Mouse (Mus musculus): ENCODE measurements around the gene Eef1akmt2.

The Eef1akmt2 gene

DNA sequence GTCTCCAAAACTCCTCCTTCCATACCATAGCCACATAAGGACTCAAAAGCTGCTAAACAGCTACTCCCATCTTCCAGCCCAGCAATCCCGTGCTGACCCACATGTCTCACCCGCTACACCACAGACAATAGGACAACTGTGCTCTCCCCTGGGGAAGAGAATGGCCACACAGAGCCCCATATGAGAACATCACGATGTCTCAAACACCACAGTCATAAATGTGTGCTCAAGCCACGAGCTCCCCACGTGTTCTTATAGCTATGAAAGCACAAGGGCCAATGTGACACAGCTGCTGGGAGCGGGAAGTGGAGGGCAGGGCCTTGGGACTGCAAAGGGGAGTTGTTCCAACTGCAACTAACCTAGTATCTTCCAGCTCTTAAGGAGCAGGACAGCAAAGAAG lies 59.0 kb downstream of the Eef1akmt2 start:
- in situ Hi-C loops (cut with MseI, MboI): no loop called here

- in situ Hi-C loops (cut with MseI, MboI): no loop called here
Measured at GRCm38 (mm10) chr7:132790447-132791219, 61.8 kb downstream of the Eef1akmt2 start.

DNA sequence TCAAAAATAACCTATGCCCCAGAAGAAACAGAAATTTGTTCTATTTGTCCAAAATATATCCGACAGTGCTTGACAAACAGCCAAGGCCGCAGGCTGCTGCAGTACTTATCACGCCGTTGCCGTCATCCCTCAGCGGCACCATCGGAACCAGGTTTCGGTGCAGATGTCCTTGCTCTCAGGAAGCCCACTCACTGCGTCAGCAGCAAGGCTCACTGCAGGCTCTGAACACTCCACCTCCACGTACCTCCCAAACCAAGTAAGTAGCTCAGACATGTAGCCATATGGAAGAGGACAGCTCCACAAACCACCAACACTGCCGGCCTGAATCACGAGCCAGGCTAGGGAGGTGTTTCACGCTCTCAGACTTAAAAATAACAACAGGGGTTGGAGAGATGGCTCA lies 63.6 kb downstream of the Eef1akmt2 start:
- in situ Hi-C loops (cut with MseI, MboI): no loop called here

DNA sequence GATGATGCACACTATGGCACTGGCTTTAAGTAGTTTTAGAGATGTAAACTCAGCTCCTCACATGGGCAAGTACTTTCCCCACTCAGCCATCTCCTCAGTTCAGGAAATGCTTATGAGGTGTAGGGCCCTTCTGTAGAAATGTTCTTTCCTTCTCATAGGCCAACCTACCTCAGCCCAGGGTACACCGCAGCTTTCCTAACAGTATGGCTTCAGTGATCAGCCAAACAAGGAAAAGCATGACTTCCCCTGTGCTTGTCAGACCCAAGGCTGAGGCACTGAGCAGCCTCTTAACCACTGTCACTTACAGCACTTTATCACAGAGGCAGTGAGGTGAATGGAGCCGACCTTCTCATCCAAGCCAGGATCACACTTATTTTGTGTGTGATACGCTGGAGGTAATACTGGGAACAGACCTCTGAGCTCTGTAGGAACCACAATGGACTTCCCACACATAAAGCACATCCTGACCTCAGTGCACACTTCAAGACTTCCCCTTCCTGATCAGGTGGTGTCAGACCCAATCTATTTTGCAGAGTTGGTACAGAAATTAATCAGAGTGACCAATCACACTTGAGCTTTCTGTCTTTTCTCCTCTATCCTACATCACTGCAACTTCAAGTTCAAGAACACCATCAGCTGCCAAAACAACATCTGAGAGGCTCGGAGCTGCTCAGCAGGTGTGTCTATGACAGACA lies 64.8 kb downstream of the Eef1akmt2 start:
- in situ Hi-C loops (cut with MseI, MboI): no loop called here

GRCm38 (mm10) chr7:132787022-132787421 lies 65.5 kb downstream of the Eef1akmt2 start:
- in situ Hi-C loops (cut with MseI, MboI): no loop called here

DNA sequence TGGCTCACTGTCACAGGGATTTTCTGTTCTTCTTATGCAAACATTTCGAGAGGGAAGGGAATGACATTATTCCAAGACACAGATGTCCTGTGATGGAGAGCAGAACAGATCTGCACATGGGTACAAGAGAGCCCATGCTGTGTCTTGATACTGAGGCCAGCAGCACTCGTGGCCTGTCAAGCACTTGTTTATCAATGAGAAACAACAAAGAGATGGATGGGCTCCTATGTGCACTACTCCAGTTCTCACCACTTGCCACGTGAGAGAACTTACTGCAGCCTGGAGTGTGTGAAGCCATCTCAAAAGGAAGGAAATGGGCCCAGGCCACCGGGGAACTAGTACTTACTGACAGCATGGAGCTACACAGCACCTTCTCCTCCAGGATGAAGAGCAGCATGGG lies 66.0 kb downstream of the Eef1akmt2 start:
- in situ Hi-C loops (cut with MseI, MboI): no loop called here

- in situ Hi-C loops (cut with MseI, MboI): no loop called here
Measured at GRCm38 (mm10) chr7:132786011-132786410, 66.5 kb downstream of the Eef1akmt2 start.

DNA sequence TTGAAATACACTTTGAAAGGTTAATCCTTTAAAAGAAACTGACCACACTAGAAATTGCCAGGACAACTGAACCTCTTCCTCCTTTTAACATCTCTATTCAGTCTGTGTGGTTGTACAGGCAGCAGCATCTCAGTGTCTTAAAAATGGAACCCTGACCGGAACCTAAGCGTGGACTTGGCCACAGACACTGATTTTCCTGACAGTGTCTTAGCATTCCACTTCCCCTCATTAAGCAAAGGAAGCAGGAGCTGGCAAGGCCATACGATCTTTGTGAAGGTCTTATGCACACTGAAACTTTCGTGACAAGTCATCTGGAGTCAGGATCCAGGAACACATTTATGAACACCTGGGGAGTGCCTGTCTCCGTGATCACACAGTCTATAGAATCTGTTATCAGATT lies 68.4 kb downstream of the Eef1akmt2 start:
- in situ Hi-C loops (cut with MseI, MboI): no loop called here

- in situ Hi-C loops (cut with MseI, MboI): no loop called here
Measured at GRCm38 (mm10) chr7:132781850-132782249, 70.6 kb downstream of the Eef1akmt2 start.

DNA sequence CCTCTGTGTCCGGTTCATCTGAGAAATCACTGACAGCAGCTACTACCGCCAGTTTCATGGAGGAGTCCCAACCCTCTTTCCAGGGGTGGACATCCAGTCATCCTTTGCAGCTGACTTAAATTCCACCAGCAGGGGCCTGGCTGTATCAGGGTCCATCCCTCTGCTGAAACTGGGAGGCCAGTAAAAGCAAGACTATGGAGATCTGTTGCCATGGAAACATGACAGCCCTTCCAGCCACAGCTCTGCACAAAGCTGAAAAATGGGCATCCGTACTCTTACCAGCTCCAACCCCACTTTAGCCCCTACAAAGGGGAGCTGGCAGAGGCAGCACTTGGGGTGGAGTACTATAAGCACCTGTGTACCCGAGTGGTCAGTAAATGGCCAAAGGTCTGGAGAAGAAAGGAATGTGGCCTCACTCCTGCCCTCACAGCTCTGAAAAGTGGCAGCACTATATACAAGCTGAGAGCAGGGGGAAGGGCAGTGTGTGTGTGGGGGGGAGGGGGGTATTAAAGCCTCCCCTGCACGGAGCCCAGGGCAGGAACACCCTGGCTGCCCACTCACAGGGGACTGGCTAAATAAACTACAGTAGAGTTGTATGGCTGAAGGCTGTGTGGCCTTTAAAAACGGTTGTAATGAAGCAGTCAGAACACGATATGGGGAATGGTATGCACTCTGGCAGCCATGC lies 71.2 kb downstream of the Eef1akmt2 start:
- in situ Hi-C loops (cut with MseI, MboI): no loop called here

DNA sequence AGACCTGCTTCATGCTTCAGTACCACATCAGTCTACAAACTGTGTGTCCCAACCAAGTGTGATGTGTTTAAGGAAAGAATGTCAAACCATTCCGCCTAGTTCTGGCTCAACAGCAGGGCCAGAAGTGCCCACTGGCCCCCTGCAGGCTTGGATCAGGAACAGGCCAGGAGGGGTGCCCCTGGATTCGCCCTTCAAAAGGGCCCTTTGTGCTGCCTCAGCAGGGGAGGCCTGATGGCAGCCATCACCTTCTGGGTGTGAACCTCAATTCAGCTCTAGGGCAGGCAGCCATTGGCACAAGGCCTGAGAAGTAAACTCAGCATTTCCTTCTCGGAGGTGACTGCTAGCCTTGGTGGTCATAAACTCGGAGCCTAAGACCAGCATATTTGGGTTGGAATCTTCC lies 71.9 kb downstream of the Eef1akmt2 start:
- in situ Hi-C loops (cut with MseI, MboI): no loop called here

- in situ Hi-C loops (cut with MseI, MboI): no loop called here
Measured at GRCm38 (mm10) chr7:132778630-132779029, 73.8 kb downstream of the Eef1akmt2 start.

- in situ Hi-C loops (cut with MseI, MboI): no loop called here
Measured at GRCm38 (mm10) chr7:132777728-132778453, 74.6 kb downstream of the Eef1akmt2 start.
